Mouse (Mus musculus): ENCODE measurements at regions not wholly inside any gene's neighbourhood (a gene's known extent, or its start where the extent isn't known, plus 50 kb on each side); places are given as distances from the start of the nearest gene placed in this dataset.

GRCm38 (mm10) chr5:146684429-146684828 is 99.4 kb upstream of the Gpr12 start:
- H3K4me1 ChIP-seq (replicated peaks), result peaks cover 16% of the 10 kb centered on the region
- ATAC-seq (ENCODE audit: low FRiP score), result no peak
- no peaks in the 10 kb centered on the region for H3K36me3 ChIP-seq
- H3K9me3 ChIP-seq, result no peaks in the 10 kb centered on the region
- H3K4me2 ChIP-seq, result no peak overlapping the region
- no peak overlapping the region for H3K9ac ChIP-seq
- H3K27ac ChIP-seq, result no peak overlapping the region
- 60% methylated on average over 3 of the region's 3 CpGs for WGBS
- H3K27me3 ChIP-seq, result peaks cover 8% of the 10 kb centered on the region
- H3K4me3 ChIP-seq, result no peak overlapping the region

- Histone ChIP-seq H3K4me2 (no peak overlapping the region), H3K4me3 (no peak overlapping the region), H3K27me3 (peaks cover 8% of the 10 kb centered on the region), H3K9ac (no peak overlapping the region), H3K4me1 (replicated peaks) (peaks cover 18% of the 10 kb centered on the region), H3K36me3 (no peaks in the 10 kb centered on the region), H3K27ac (0 out of 2 replicates have a peak overlapping the region, but pooled peaks have one; percentile 12), H3K9me3 (no peaks in the 10 kb centered on the region)
- peak; percentile 38; the same call in 1 of the 2 replicates for ATAC-seq (ENCODE audit: low FRiP score)
- 36% methylated on average over 8 of the region's 8 CpGs for WGBS
These were observed 98.5 kb upstream of the Gpr12 start for GRCm38 (mm10) chr5:146683554-146683953.

GRCm38 (mm10) chr5:146682893-146683292 is 97.9 kb upstream of the Gpr12 start:
- 77% methylated on average over 5 of the region's 5 CpGs for WGBS
- H3K27ac ChIP-seq, result no peak overlapping the region
- H3K27me3 ChIP-seq, result peaks cover 8% of the 10 kb centered on the region
- no peak for ATAC-seq (ENCODE audit: low FRiP score)
- H3K4me2 ChIP-seq, result no peak overlapping the region
- no peaks in the 10 kb centered on the region for H3K9me3 ChIP-seq
- H3K9ac ChIP-seq, result no peak overlapping the region
- peaks cover 21% of the 10 kb centered on the region for H3K4me1 ChIP-seq (replicated peaks)
- no peaks in the 10 kb centered on the region for H3K36me3 ChIP-seq
- no peak overlapping the region for H3K4me3 ChIP-seq

GRCm38 (mm10) chr5:146681512-146681911 is 96.5 kb upstream of the Gpr12 start:
- no peaks in the 10 kb centered on the region for H3K36me3 ChIP-seq
- H3K27ac ChIP-seq, result no peak overlapping the region
- WGBS, result 85% methylated on average over 9 of the region's 9 CpGs
- no peak overlapping the region for H3K4me2 ChIP-seq
- H3K9me3 ChIP-seq, result no peaks in the 10 kb centered on the region
- no peak for ATAC-seq (ENCODE audit: low FRiP score)
- H3K9ac ChIP-seq, result no peak overlapping the region
- peaks cover 8% of the 10 kb centered on the region for H3K27me3 ChIP-seq
- H3K4me1 ChIP-seq (replicated peaks), result peaks cover 21% of the 10 kb centered on the region
- no peak overlapping the region for H3K4me3 ChIP-seq

- ATAC-seq (ENCODE audit: low FRiP score), result no peak
- Histone ChIP-seq H3K4me2 (no peak overlapping the region), H3K27ac (no peak overlapping the region), H3K4me1 (replicated peaks) (peaks cover 17% of the 10 kb centered on the region), H3K36me3 (no peaks in the 10 kb centered on the region), H3K4me3 (no peak overlapping the region), H3K9me3 (no peaks in the 10 kb centered on the region), H3K9ac (no peak overlapping the region), H3K27me3 (peaks cover 11% of the 10 kb centered on the region; the same call in 1 of the 2 replicates)
- 76% methylated on average over 6 of the region's 6 CpGs for WGBS
These were observed 94.2 kb upstream of the Gpr12 start for GRCm38 (mm10) chr5:146679198-146679681.

- Histone ChIP-seq H3K27me3 (peaks cover 14% of the 10 kb centered on the region; the same call in 1 of the 2 replicates), H3K36me3 (no peaks in the 10 kb centered on the region), H3K9me3 (no peaks in the 10 kb centered on the region), H3K27ac (no peak overlapping the region), H3K9ac (no peak overlapping the region), H3K4me3 (no peak overlapping the region), H3K4me1 (replicated peaks) (peaks cover 14% of the 10 kb centered on the region), H3K4me2 (no peak overlapping the region)
- no peak for ATAC-seq (ENCODE audit: low FRiP score)
- WGBS, result 82% methylated on average over 10 of the region's 10 CpGs
These were observed 93.7 kb upstream of the Gpr12 start for GRCm38 (mm10) chr5:146678775-146679170.

GRCm38 (mm10) chr5:146678049-146678774 is 93.2 kb upstream of the Gpr12 start:
- H3K27ac ChIP-seq, result no peak overlapping the region
- 33% methylated on average over 13 of the region's 13 CpGs for WGBS
- H3K4me3 ChIP-seq, result no peak overlapping the region
- no peaks in the 10 kb centered on the region for H3K9me3 ChIP-seq
- peaks cover 14% of the 10 kb centered on the region; the same call in 1 of the 2 replicates for H3K27me3 ChIP-seq
- H3K9ac ChIP-seq, result no peak overlapping the region
- H3K4me2 ChIP-seq, result no peak overlapping the region
- no peaks in the 10 kb centered on the region for H3K36me3 ChIP-seq
- no peak for ATAC-seq (ENCODE audit: low FRiP score)
- H3K4me1 ChIP-seq (replicated peaks), result peaks cover 9% of the 10 kb centered on the region

- no peak for ATAC-seq (ENCODE audit: low FRiP score)
- peaks cover 14% of the 10 kb centered on the region; the same call in 1 of the 2 replicates for H3K27me3 ChIP-seq
These were observed 92.1 kb upstream of the Gpr12 start for GRCm38 (mm10) chr5:146677151-146677515.

GRCm38 (mm10) chr5:146676470-146677150 is 91.6 kb upstream of the Gpr12 start:
- H3K27me3 ChIP-seq, result peaks cover 10% of the 10 kb centered on the region; the same call in 1 of the 2 replicates

More at GRCm38 (mm10) chr5:146677151-146677515, 92.1 kb upstream of the Gpr12 start:
- peaks cover 5% of the 10 kb centered on the region; the same call in 1 of the 2 replicates for H3K4me1 ChIP-seq (replicated peaks)
- H3K9ac ChIP-seq, result no peak overlapping the region
- no peak overlapping the region for H3K27ac ChIP-seq
- H3K9me3 ChIP-seq, result no peaks in the 10 kb centered on the region
- H3K4me2 ChIP-seq, result no peak overlapping the region
- H3K4me3 ChIP-seq, result no peak overlapping the region
- H3K36me3 ChIP-seq, result no peaks in the 10 kb centered on the region
- WGBS, result 59% methylated on average over 8 of the region's 8 CpGs

GRCm38 (mm10) chr5:146675887-146676277 is 90.8 kb upstream of the Gpr12 start:
- no peak overlapping the region for H3K9ac ChIP-seq
- no peak overlapping the region for H3K4me2 ChIP-seq
- no peak for ATAC-seq (ENCODE audit: low FRiP score)
- WGBS, result 81% methylated on average over 4 of the region's 4 CpGs
- no peak overlapping the region for H3K4me3 ChIP-seq
- peaks cover 5% of the 10 kb centered on the region; the same call in 1 of the 2 replicates for H3K4me1 ChIP-seq (replicated peaks)
- H3K27ac ChIP-seq, result no peak overlapping the region
- H3K9me3 ChIP-seq, result no peaks in the 10 kb centered on the region
- peaks cover 12% of the 10 kb centered on the region; the same call in 1 of the 2 replicates for H3K27me3 ChIP-seq
- no peaks in the 10 kb centered on the region for H3K36me3 ChIP-seq

More at GRCm38 (mm10) chr5:146676470-146677150, 91.6 kb upstream of the Gpr12 start:
- WGBS, result 62% methylated on average over 12 of the region's 12 CpGs
- no peak overlapping the region for H3K9ac ChIP-seq
- no peak overlapping the region for H3K27ac ChIP-seq
- H3K4me2 ChIP-seq, result no peak overlapping the region
- ATAC-seq (ENCODE audit: low FRiP score), result no peak
- H3K4me3 ChIP-seq, result no peak overlapping the region
- peaks cover 5% of the 10 kb centered on the region; the same call in 1 of the 2 replicates for H3K4me1 ChIP-seq (replicated peaks)
- no peaks in the 10 kb centered on the region for H3K36me3 ChIP-seq
- H3K9me3 ChIP-seq, result no peaks in the 10 kb centered on the region

- Histone ChIP-seq H3K4me1 (replicated peaks) (peaks cover 5% of the 10 kb centered on the region; the same call in 1 of the 2 replicates), H3K9me3 (no peaks in the 10 kb centered on the region), H3K4me3 (no peak overlapping the region), H3K9ac (no peak overlapping the region), H3K36me3 (no peaks in the 10 kb centered on the region), H3K27ac (no peak overlapping the region), H3K27me3 (peaks cover 12% of the 10 kb centered on the region; the same call in 1 of the 2 replicates), H3K4me2 (no peak overlapping the region)
- WGBS, result 20% methylated on average over 19 of the region's 19 CpGs
- ATAC-seq (ENCODE audit: low FRiP score), result peak; percentile 41; the same call in 1 of the 2 replicates
These were observed 90.2 kb upstream of the Gpr12 start for GRCm38 (mm10) chr5:146675006-146675886.

GRCm38 (mm10) chr5:146661751-146662150 is 76.7 kb upstream of the Gpr12 start:
- H3K4me3 ChIP-seq, result no peak overlapping the region
- 82% methylated on average over 8 of the region's 8 CpGs for WGBS
- H3K27ac ChIP-seq, result no peak overlapping the region
- no peaks in the 10 kb centered on the region for H3K4me1 ChIP-seq (replicated peaks)
- no peaks in the 10 kb centered on the region for H3K27me3 ChIP-seq
- H3K4me2 ChIP-seq, result no peak overlapping the region
- H3K36me3 ChIP-seq, result no peaks in the 10 kb centered on the region
- no peaks in the 10 kb centered on the region for H3K9me3 ChIP-seq
- ATAC-seq (ENCODE audit: low FRiP score), result no peak
- H3K9ac ChIP-seq, result no peak overlapping the region

Data from hindbrain, embryonic 13.5 days (tissue).